Mouse (Mus musculus) intestine, embryonic 14.5 days (tissue): ENCODE data around the gene Atxn1. TPM values are rescaled to one million over a fixed set of nuclear protein-coding genes. Genes with fewer than 3 reads are reported as not detected.

Experiments used
- ATAC-seq: fragments of 200-750 bp; cut with Nextera tagmentation; replicated peaks from 2 replicates; pipeline ENCODE4 v1.8.0; 2017; ENCODE audit warnings: low read depth, moderate number of reproducible peaks, moderate TSS enrichment, moderate library complexity; ENCODE audit not compliant: low FRiP score, low TSS enrichment
- DNase-seq: peaks from one replicate; pipeline ENCODE4 v3.0.0-alpha.2; 2018; ENCODE audit warnings: low spot score
- H3K27ac ChIP-seq: fragments of 300-500 bp; sonication (generic); 2 replicates; pipeline ENCODE4 v1.5.1; 2014; ENCODE audit warnings: low read depth, mild to moderate bottlenecking, control low read depth
- H3K27me3 ChIP-seq: fragments of 300-500 bp; sonication (generic); replicated peaks from 2 replicates; pipeline ENCODE4 v1.6.1; 2014; ENCODE audit warnings: low read length, control low read depth; ENCODE audit not compliant: control insufficient read depth, insufficient read depth
- H3K36me3 ChIP-seq: fragments of 300-500 bp; sonication (generic); 2 replicates; pipeline ENCODE4 v1.6.1; 2014; ENCODE audit warnings: low read length, control low read depth; ENCODE audit not compliant: control insufficient read depth, insufficient read depth
- H3K4me1 ChIP-seq: fragments of 300-500 bp; sonication (generic); replicated peaks from 2 replicates; pipeline ENCODE4 v1.6.1; 2014; ENCODE audit warnings: low read length, control low read depth, mixed read lengths; ENCODE audit not compliant: control insufficient read depth, insufficient read depth
- H3K4me2 ChIP-seq: fragments of 300-500 bp; sonication (generic); 2 replicates; pipeline ENCODE4 v1.6.1; 2014; ENCODE audit warnings: low read length
- H3K4me3 ChIP-seq: fragments of 300-500 bp; sonication (generic); 2 replicates; pipeline ENCODE4 v1.5.1; 2014; ENCODE audit warnings: low read depth, low read length, control low read depth, mixed read lengths
- H3K9ac ChIP-seq: fragments of 300-500 bp; sonication (generic); 2 replicates; pipeline ENCODE4 v1.6.1; 2014; ENCODE audit warnings: mild to moderate bottlenecking, low read length
- H3K9me3 ChIP-seq: fragments of 300-500 bp; sonication (generic); 2 replicates; pipeline ENCODE4 v1.6.1; 2016; ENCODE audit warnings: low read length, control low read depth; ENCODE audit not compliant: control insufficient read depth
- WGBS: fragments of 180-500 bp; shearing (Covaris S2); extraction: QIAGEN DNeasy Blood & Tissue Kit; methylation state at CpG from one replicate; pipeline ENCODE4 v1.1.7; 2014; 5-methylcytosine and 5-hydroxymethylcytosine counted together
- polyA plus RNA-seq: library from polyadenylated mRNA; unstranded; fragments of >200 nt; fragmentation: Nextera tagmentation; extraction: Ambion mirVana; gene quantifications from 2 replicates; pipeline ENCODE4 v1.2.1, GENCODE M21; 2014

Atxn1 gene
- polyA plus RNA-seq, 1 experiment from 2014 or later = 4.8 TPM

GRCm38 (mm10) chr13:45957629-45958028, 7.2 kb downstream of the Atxn1 start:
- no peaks in the 10 kb centered on the region for H3K9me3 ChIP-seq
- ATAC-seq (no peak), DNase-seq (no peak)
- 0 out of 2 replicates have a peak, but pooled peaks cover 3% of the 10 kb centered on the region for H3K27me3 ChIP-seq
- WGBS = 88% methylated on average over 5 of the region's 5 CpGs
- no peak overlapping the region for H3K4me2 ChIP-seq
- no peak overlapping the region for H3K9ac ChIP-seq
- no peak overlapping the region for H3K4me3 ChIP-seq
- H3K27ac ChIP-seq = no peak overlapping the region
- no peaks in the 10 kb centered on the region for H3K36me3 ChIP-seq
- H3K4me1 ChIP-seq = peaks cover 8% of the 10 kb centered on the region; the same call in 1 of the 2 replicates

GRCm38 (mm10) chr13:45956287-45956686, 8.5 kb downstream of the Atxn1 start:
- no peak overlapping the region for H3K4me3 ChIP-seq
- no peaks in the 10 kb centered on the region for H3K9me3 ChIP-seq
- H3K9ac ChIP-seq = no peak overlapping the region
- no peak overlapping the region for H3K27ac ChIP-seq
- ATAC-seq (no peak), DNase-seq (no peak)
- H3K4me1 ChIP-seq = no peaks in the 10 kb centered on the region; the same call in 1 of the 2 replicates
- WGBS = 70% methylated on average over 6 of the region's 6 CpGs
- H3K27me3 ChIP-seq = no peaks in the 10 kb centered on the region
- no peak overlapping the region for H3K4me2 ChIP-seq
- no peaks in the 10 kb centered on the region for H3K36me3 ChIP-seq

- Histone ChIP-seq H3K9me3 (no peaks in the 10 kb centered on the region), H3K36me3 (no peaks in the 10 kb centered on the region), H3K9ac (no peak overlapping the region), H3K4me2 (no peak overlapping the region), H3K4me1 (no peaks in the 10 kb centered on the region; the same call in none of the 2 replicates), H3K27me3 (no peaks in the 10 kb centered on the region), H3K27ac (no peak overlapping the region), H3K4me3 (no peak overlapping the region)
- WGBS = 82% methylated on average over 9 of the region's 9 CpGs
- no peak for ATAC-seq
- no peak for DNase-seq
Measured at GRCm38 (mm10) chr13:45955370-45956055, 9.3 kb downstream of the Atxn1 start.

GRCm38 (mm10) chr13:45953098-45953497, 11.7 kb downstream of the Atxn1 start:
- Histone ChIP-seq H3K9ac (no peak overlapping the region), H3K4me3 (no peak overlapping the region), H3K9me3 (no peaks in the 10 kb centered on the region), H3K27me3 (no peaks in the 10 kb centered on the region), H3K36me3 (no peaks in the 10 kb centered on the region), H3K27ac (no peak overlapping the region), H3K4me2 (no peak overlapping the region), H3K4me1 (no peaks in the 10 kb centered on the region; the same call in none of the 2 replicates)
- WGBS = 85% methylated on average over 4 of the region's 4 CpGs
- DNase-seq (no peak), ATAC-seq (no peak)

GRCm38 (mm10) chr13:45951071-45951645, 13.7 kb downstream of the Atxn1 start:
- ATAC-seq = peak; percentile 43; the same call in 1 of the 2 replicates
- H3K27ac ChIP-seq = no peak overlapping the region
- H3K27me3 ChIP-seq = no peaks in the 10 kb centered on the region

GRCm38 (mm10) chr13:45950355-45950861, 14.4 kb downstream of the Atxn1 start:
- no peak overlapping the region for H3K4me2 ChIP-seq
- H3K36me3 ChIP-seq = no peaks in the 10 kb centered on the region
- no peak for DNase-seq
- no peak; the same call in 1 of the 2 replicates for ATAC-seq
- WGBS = 33% methylated on average over 8 of the region's 8 CpGs
- no peaks in the 10 kb centered on the region for H3K27me3 ChIP-seq
- no peak overlapping the region for H3K4me3 ChIP-seq
- H3K9me3 ChIP-seq = no peaks in the 10 kb centered on the region
- H3K9ac ChIP-seq = no peak overlapping the region
- no peak overlapping the region for H3K27ac ChIP-seq
- H3K4me1 ChIP-seq = no peaks in the 10 kb centered on the region; the same call in none of the 2 replicates

More at GRCm38 (mm10) chr13:45951071-45951645, 13.7 kb downstream of the Atxn1 start:
- Histone ChIP-seq H3K4me3 (no peak overlapping the region), H3K36me3 (no peaks in the 10 kb centered on the region), H3K4me2 (no peak overlapping the region), H3K9me3 (no peaks in the 10 kb centered on the region), H3K4me1 (no peaks in the 10 kb centered on the region; the same call in none of the 2 replicates), H3K9ac (no peak overlapping the region)
- DNase-seq = no peak
- WGBS = 68% methylated on average over 20 of the region's 20 CpGs

- H3K4me1 ChIP-seq = peaks cover 3% of the 10 kb centered on the region; the same call in 1 of the 2 replicates
- no peaks in the 10 kb centered on the region for H3K9me3 ChIP-seq
- no peaks in the 10 kb centered on the region for H3K36me3 ChIP-seq
- WGBS = 89% methylated on average over 11 of the region's 11 CpGs
- ATAC-seq = no peak
- no peak overlapping the region for H3K27ac ChIP-seq
- H3K27me3 ChIP-seq = no peaks in the 10 kb centered on the region
- H3K4me2 ChIP-seq = no peak overlapping the region
- no peak overlapping the region for H3K4me3 ChIP-seq
- no peak for DNase-seq
- no peak overlapping the region for H3K9ac ChIP-seq
Measured at GRCm38 (mm10) chr13:45946136-45946535, 18.7 kb downstream of the Atxn1 start.

GRCm38 (mm10) chr13:45942337-45942736, 22.5 kb downstream of the Atxn1 start:
- H3K27me3 ChIP-seq = no peaks in the 10 kb centered on the region
- no peak overlapping the region for H3K4me3 ChIP-seq
- H3K9me3 ChIP-seq = no peaks in the 10 kb centered on the region
- peaks cover 7% of the 10 kb centered on the region; the same call in 1 of the 2 replicates for H3K4me1 ChIP-seq
- H3K4me2 ChIP-seq = no peak overlapping the region
- H3K27ac ChIP-seq = no peak overlapping the region
- H3K36me3 ChIP-seq = no peaks in the 10 kb centered on the region
- no peak overlapping the region for H3K9ac ChIP-seq
- DNase-seq (no peak), ATAC-seq (no peak)
- WGBS = 83% methylated on average over 7 of the region's 7 CpGs
